Mouse (Mus musculus) heart, postnatal 0 days (tissue): ENCODE results near the gene Wwp2. TPM values are rescaled to one million over a fixed set of nuclear protein-coding genes. Genes with fewer than 3 reads are reported as not detected.

Experiments used
- ATAC-seq: fragments of 200-750 bp; cut with Nextera tagmentation; 2 replicates; pipeline ENCODE4 v1.8.0; 2017; ENCODE audit warnings: low read depth, moderate number of reproducible peaks, moderate library complexity; ENCODE audit not compliant: insufficient read depth
- DNase-seq: peaks from one replicate; pipeline ENCODE4 v3.0.0-alpha.2; 2016; ENCODE audit warnings: low spot score
- H3K27ac ChIP-seq: fragments of 300-500 bp; sonication (generic); 2 replicates; pipeline ENCODE4 v1.5.1; 2014; ENCODE audit warnings: low read depth, mild to moderate bottlenecking
- H3K27me3 ChIP-seq: fragments of 300-500 bp; sonication (generic); 2 replicates; pipeline ENCODE4 v1.6.1; 2014; ENCODE audit warnings: low read length, mixed read lengths; ENCODE audit not compliant: control insufficient read depth, insufficient read depth
- H3K36me3 ChIP-seq: fragments of 300-500 bp; sonication (generic); replicated peaks from 2 replicates; pipeline ENCODE4 v1.6.1; 2014; ENCODE audit warnings: low read length, mixed read lengths; ENCODE audit not compliant: control insufficient read depth, insufficient read depth
- H3K4me1 ChIP-seq: fragments of 300-500 bp; sonication (generic); 2 replicates; pipeline ENCODE4 v1.6.1; 2014; ENCODE audit warnings: antibody characterized with exemption; ENCODE audit not compliant: control insufficient read depth, insufficient read depth
- H3K4me2 ChIP-seq: fragments of 300-500 bp; sonication (generic); 2 replicates; pipeline ENCODE4 v1.6.1; 2014; ENCODE audit warnings: low read depth, mild to moderate bottlenecking, low read length, moderate library complexity
- H3K4me3 ChIP-seq: fragments of 300-500 bp; sonication (generic); 2 replicates; pipeline ENCODE4 v1.5.1; 2014; ENCODE audit warnings: low read depth, low read length
- H3K9ac ChIP-seq: fragments of 300-500 bp; sonication (generic); replicated peaks from 2 replicates; pipeline ENCODE4 v1.6.1; 2014; ENCODE audit warnings: low read depth, low read length, mixed read lengths
- H3K9me3 ChIP-seq: fragments of 300-500 bp; sonication (generic); replicated peaks from 2 replicates; pipeline ENCODE4 v1.6.1; 2016; ENCODE audit warnings: low read length; ENCODE audit not compliant: control insufficient read depth
- CTCF ChIP-seq: IDR thresholded peaks from 2 replicates; pipeline ENCODE4 v1.5.1; 2016; ENCODE audit warnings: antibody characterized with exemption, control low read depth, low read depth
- EP300 ChIP-seq: IDR thresholded peaks from 2 replicates; pipeline ENCODE4 v1.6.1; 2016; ENCODE audit warnings: antibody characterized with exemption, low read depth
- WGBS: fragments of 180-500 bp; shearing (Covaris S2); extraction: QIAGEN DNeasy Blood & Tissue Kit; methylation state at CpG from one replicate; pipeline ENCODE4 v1.1.7; 2014; 5-methylcytosine and 5-hydroxymethylcytosine counted together
- polyA plus RNA-seq: library from polyadenylated mRNA; unstranded; fragments of >200 nt; fragmentation: Nextera tagmentation; extraction: Ambion mirVana; gene quantifications from 2 replicates; pipeline ENCODE4 v1.2.1, GENCODE M21; 2015
- total RNA-seq: library from RNA; depleted of rRNA; stranded (reverse); fragments of >200 nt; gene quantifications from 2 replicates; pipeline ENCODE4 v1.2.3, GENCODE M21; 2014; ENCODE audit warnings: low replicate concordance

Wwp2 gene
- total and polyA plus RNA-seq, 2 experiments from 2014 or later: 20.4 to 40.5 TPM

GRCm38 (mm10) chr8:107497708-107498107, 61.5 kb downstream of the Wwp2 start:
- 90% methylated on average over 6 of the region's 6 CpGs for WGBS
- DNase-seq: no peak
- Histone ChIP-seq H3K36me3 (no peaks in the 10 kb centered on the region), H3K4me2 (no peak overlapping the region), H3K9ac (no peak overlapping the region), H3K9me3 (no peaks in the 10 kb centered on the region), H3K27ac (no peak overlapping the region), H3K4me3 (no peak overlapping the region), H3K27me3 (no peaks in the 10 kb centered on the region), H3K4me1 (peaks cover 7% of the 10 kb centered on the region; the same call in 1 of the 2 replicates)
- no peak for ATAC-seq
- TF ChIP-seq CTCF (no peak), EP300 (no peak)

GRCm38 (mm10) chr8:107498390-107498789, 62.2 kb downstream of the Wwp2 start:
- no peak overlapping the region for H3K9ac ChIP-seq
- no peak for TF ChIP-seq EP300
- 0 out of 2 replicates have a peak, but pooled peaks have one; percentile 9 for TF ChIP-seq CTCF
- ATAC-seq (no peak), DNase-seq (no peak)
- no peak overlapping the region for H3K4me3 ChIP-seq
- WGBS: 75% methylated on average over 1 of the region's 1 CpGs
- H3K36me3 ChIP-seq: no peaks in the 10 kb centered on the region
- H3K4me1 ChIP-seq: peaks cover 9% of the 10 kb centered on the region
- H3K9me3 ChIP-seq: no peaks in the 10 kb centered on the region
- no peaks in the 10 kb centered on the region for H3K27me3 ChIP-seq
- no peak overlapping the region for H3K4me2 ChIP-seq
- H3K27ac ChIP-seq: peak overlapping the region; percentile 70

- Histone ChIP-seq H3K27ac (peak overlapping the region; percentile 70), H3K27me3 (no peaks in the 10 kb centered on the region), H3K4me2 (no peak overlapping the region), H3K9me3 (no peaks in the 10 kb centered on the region), H3K4me1 (peaks cover 13% of the 10 kb centered on the region), H3K36me3 (no peaks in the 10 kb centered on the region), H3K4me3 (no peak overlapping the region), H3K9ac (no peak overlapping the region)
- TF ChIP-seq CTCF: no peak
- TF ChIP-seq EP300: no peak
- ATAC-seq: peak; percentile 67; the same call in 1 of the 2 replicates
- DNase-seq: peak; percentile 56
- 52% methylated on average over 8 of the region's 8 CpGs for WGBS
Measured at GRCm38 (mm10) chr8:107498806-107499205, 62.6 kb downstream of the Wwp2 start.

GRCm38 (mm10) chr8:107499519-107499918, 63.4 kb downstream of the Wwp2 start:
- H3K27me3 ChIP-seq: no peaks in the 10 kb centered on the region
- 29% methylated on average over 3 of the region's 3 CpGs for WGBS
- ATAC-seq: peak; percentile 60; the same call in 1 of the 2 replicates
- H3K9me3 ChIP-seq: no peaks in the 10 kb centered on the region
- no peak overlapping the region for H3K4me2 ChIP-seq
- no peaks in the 10 kb centered on the region for H3K36me3 ChIP-seq
- no peak overlapping the region for H3K9ac ChIP-seq
- peak overlapping the region; percentile 16 for H3K27ac ChIP-seq
- no peak overlapping the region for H3K4me3 ChIP-seq
- peaks cover 19% of the 10 kb centered on the region for H3K4me1 ChIP-seq
- no peak for TF ChIP-seq CTCF
- TF ChIP-seq EP300: no peak
- peak; percentile 55 for DNase-seq

- Histone ChIP-seq H3K36me3 (peaks cover 5% of the 10 kb centered on the region; the same call in 1 of the 2 replicates), H3K9ac (no peak overlapping the region), H3K4me3 (no peak overlapping the region), H3K27ac (no peak overlapping the region), H3K9me3 (no peaks in the 10 kb centered on the region), H3K27me3 (no peaks in the 10 kb centered on the region), H3K4me1 (peaks cover 25% of the 10 kb centered on the region), H3K4me2 (no peak overlapping the region)
- 94% methylated on average over 8 of the region's 8 CpGs for WGBS
- no peak for DNase-seq
- no peak for TF ChIP-seq CTCF
- ATAC-seq: no peak
Measured at GRCm38 (mm10) chr8:107502407-107502806, 66.2 kb downstream of the Wwp2 start.

- Histone ChIP-seq H3K9ac (no peak overlapping the region), H3K4me2 (no peak overlapping the region), H3K27ac (no peak overlapping the region), H3K36me3 (peaks cover 5% of the 10 kb centered on the region; the same call in 1 of the 2 replicates), H3K4me3 (no peak overlapping the region), H3K27me3 (no peaks in the 10 kb centered on the region), H3K4me1 (peaks cover 25% of the 10 kb centered on the region), H3K9me3 (no peaks in the 10 kb centered on the region)
- DNase-seq (no peak), ATAC-seq (no peak)
- WGBS: 78% methylated on average over 3 of the region's 3 CpGs
- TF ChIP-seq EP300 (no peak), CTCF (no peak)
Measured at GRCm38 (mm10) chr8:107502922-107503321, 66.8 kb downstream of the Wwp2 start.
